Mouse (Mus musculus): ENCODE measurements around the gene Rnf2. TPM values are rescaled to one million over a fixed set of nuclear protein-coding genes. Genes with fewer than 3 reads are reported as not detected.
A peak's percentile ranks its signal among the peaks of the same experiment; 100 is the strongest.

The Rnf2 gene
- polyA plus RNA-seq, 1 experiment from 2014 or later, result 59.2 TPM

DNA sequence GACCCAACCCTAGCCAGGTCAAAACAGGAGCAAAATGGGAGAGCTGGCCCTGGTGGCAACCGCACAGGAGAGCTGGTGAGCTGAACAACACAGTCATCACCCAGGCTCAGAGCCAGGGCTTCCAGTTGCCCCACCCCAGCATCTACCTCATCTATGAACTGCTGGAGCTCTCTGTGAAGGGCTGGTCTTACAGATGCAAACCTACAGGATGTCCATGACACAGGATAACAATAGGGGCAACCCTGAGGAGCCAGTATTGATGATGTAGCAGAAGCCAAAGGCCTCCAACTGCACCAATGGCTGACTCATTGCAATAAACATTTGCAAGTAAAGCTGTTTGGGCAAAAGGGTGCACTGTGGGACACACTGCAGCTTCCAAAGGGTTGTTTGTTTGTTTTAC lies 15.0 kb upstream of the Rnf2 start:
- no peaks in the 10 kb centered on the region for H3K27me3 ChIP-seq (replicated peaks; ENCODE audit: control insufficient read depth, insufficient read depth, low read length)
- H3K9ac ChIP-seq (ENCODE audit: low read depth, low read length), result no peak overlapping the region
- no peak overlapping the region for H3K27ac ChIP-seq (ENCODE audit: low read length)
- H3K4me1 ChIP-seq (ENCODE audit: control insufficient read depth, insufficient read depth, low read length), result no peaks in the 10 kb centered on the region
- no peak for ATAC-seq
- H3K4me2 ChIP-seq (ENCODE audit: low read depth, low read length), result no peak overlapping the region
- H3K4me3 ChIP-seq (ENCODE audit: low read length), result no peak overlapping the region
- WGBS, result 83% methylated on average over 1 of the region's 1 CpGs
- no peaks in the 10 kb centered on the region for H3K9me3 ChIP-seq (ENCODE audit: control insufficient read depth, low read length)
- H3K36me3 ChIP-seq (ENCODE audit: control insufficient read depth, insufficient read depth, low read length), result no peaks in the 10 kb centered on the region

DNA sequence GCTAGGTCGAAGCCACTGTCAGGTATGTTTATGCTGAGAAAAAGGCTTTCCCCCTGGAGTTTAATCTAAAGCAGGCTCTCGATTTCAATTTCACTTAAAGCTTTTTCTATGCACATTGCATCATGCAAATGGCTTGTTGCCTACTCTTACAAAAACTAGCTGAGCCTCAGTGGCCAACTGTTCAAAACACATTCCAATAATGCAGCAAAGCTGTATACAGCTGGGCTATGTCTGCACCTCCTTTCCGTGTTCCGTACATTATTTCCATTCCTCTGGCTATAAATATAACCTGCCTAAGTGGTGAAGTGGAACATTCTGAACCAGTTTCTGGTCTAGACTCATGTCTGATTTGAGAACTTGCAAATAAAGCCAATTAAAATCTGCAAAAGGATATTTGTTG lies 13.4 kb upstream of the Rnf2 start:
- H3K4me3 ChIP-seq (ENCODE audit: low read length), result no peak overlapping the region
- 66% methylated on average over 4 of the region's 4 CpGs for WGBS
- ATAC-seq, result no peak
- no peak overlapping the region for H3K4me2 ChIP-seq (ENCODE audit: low read depth, low read length)
- H3K9me3 ChIP-seq (ENCODE audit: control insufficient read depth, low read length), result no peaks in the 10 kb centered on the region
- H3K4me1 ChIP-seq (ENCODE audit: control insufficient read depth, insufficient read depth, low read length), result no peaks in the 10 kb centered on the region
- no peak overlapping the region for H3K9ac ChIP-seq (ENCODE audit: low read depth, low read length)
- H3K36me3 ChIP-seq (ENCODE audit: control insufficient read depth, insufficient read depth, low read length), result no peaks in the 10 kb centered on the region
- H3K27me3 ChIP-seq (replicated peaks; ENCODE audit: control insufficient read depth, insufficient read depth, low read length), result no peaks in the 10 kb centered on the region
- no peak overlapping the region for H3K27ac ChIP-seq (ENCODE audit: low read length)

DNA sequence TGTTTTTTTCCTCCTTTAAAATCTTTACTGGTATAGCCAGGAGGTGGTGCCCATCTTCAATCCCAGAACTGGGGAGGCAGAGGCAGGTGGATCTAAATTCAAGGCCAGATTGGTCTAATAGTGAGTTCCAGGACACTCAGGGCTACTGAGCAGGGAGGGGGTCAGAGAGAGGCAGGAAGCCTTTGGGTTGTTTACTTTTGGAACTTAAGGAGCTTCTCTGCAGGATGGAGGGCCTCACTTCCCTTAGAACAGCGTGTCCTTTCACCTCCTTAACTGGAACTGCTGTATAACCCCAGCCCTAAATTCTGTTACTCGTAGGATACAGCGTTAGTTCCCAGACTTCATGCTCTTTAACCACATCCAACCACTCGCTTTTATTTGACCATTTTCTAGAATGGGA lies 10.1 kb upstream of the Rnf2 start:
- 39% methylated on average over 4 of the region's 4 CpGs for WGBS
- no peak overlapping the region for H3K27ac ChIP-seq (ENCODE audit: low read length)
- no peaks in the 10 kb centered on the region for H3K27me3 ChIP-seq (replicated peaks; ENCODE audit: control insufficient read depth, insufficient read depth, low read length)
- no peaks in the 10 kb centered on the region for H3K4me1 ChIP-seq (ENCODE audit: control insufficient read depth, insufficient read depth, low read length)
- H3K36me3 ChIP-seq (ENCODE audit: control insufficient read depth, insufficient read depth, low read length), result no peaks in the 10 kb centered on the region
- no peak for ATAC-seq
- H3K4me3 ChIP-seq (ENCODE audit: low read length), result no peak overlapping the region
- no peak overlapping the region for H3K4me2 ChIP-seq (ENCODE audit: low read depth, low read length)
- H3K9me3 ChIP-seq (ENCODE audit: control insufficient read depth, low read length), result no peaks in the 10 kb centered on the region
- no peak overlapping the region for H3K9ac ChIP-seq (ENCODE audit: low read depth, low read length)

DNA sequence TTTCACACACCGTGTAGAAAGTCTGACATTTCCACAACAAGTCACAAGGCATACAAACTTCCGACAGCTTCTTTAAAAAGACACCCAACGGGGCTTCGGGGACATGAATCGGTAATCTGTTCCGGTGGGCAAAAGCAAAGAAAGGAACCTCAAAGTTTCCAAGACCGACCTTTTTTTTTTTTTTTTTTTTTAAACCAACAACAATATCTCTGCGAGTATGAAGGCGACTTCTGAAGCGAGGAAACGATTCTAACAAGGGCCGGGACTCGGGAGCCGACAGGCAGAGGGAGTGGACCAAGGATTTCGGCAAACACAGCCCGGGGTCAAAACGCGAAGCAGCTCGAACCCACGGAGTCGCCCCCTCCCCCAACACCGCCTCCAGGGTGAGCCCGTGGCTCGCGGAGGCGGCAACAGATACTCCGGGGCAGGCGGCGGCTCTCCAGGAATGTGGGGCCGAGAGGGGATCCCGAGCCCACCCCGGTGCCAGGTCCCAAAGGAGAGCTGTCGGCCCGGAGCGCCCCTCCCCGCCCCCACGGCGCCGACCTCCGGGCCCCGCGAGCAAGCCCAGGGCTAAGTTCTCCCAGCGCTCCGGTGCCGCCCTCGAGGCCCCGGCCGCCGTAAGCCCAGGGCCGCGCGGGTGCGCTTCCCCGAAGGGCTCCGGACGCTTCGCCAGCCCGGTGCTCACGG lies 797 bp downstream of the Rnf2 start:
- WGBS, result under 1% methylated on average over 57 of the region's 59 CpGs
- peak overlapping the region; percentile 99 for H3K9ac ChIP-seq (ENCODE audit: low read depth, low read length)
- H3K9me3 ChIP-seq (ENCODE audit: control insufficient read depth, low read length), result no peaks in the 10 kb centered on the region
- no peaks in the 10 kb centered on the region for H3K36me3 ChIP-seq (ENCODE audit: control insufficient read depth, insufficient read depth, low read length)
- peak overlapping the region; percentile 98 for H3K27ac ChIP-seq (ENCODE audit: low read length)
- H3K27me3 ChIP-seq (replicated peaks; ENCODE audit: control insufficient read depth, insufficient read depth, low read length), result no peaks in the 10 kb centered on the region
- H3K4me1 ChIP-seq (ENCODE audit: control insufficient read depth, insufficient read depth, low read length), result peaks cover 13% of the 10 kb centered on the region
- H3K4me2 ChIP-seq (ENCODE audit: low read depth, low read length), result peak overlapping the region; percentile 32
- peak overlapping the region; percentile 91 for H3K4me3 ChIP-seq (ENCODE audit: low read length)
- ATAC-seq, result peak; percentile 52

DNA sequence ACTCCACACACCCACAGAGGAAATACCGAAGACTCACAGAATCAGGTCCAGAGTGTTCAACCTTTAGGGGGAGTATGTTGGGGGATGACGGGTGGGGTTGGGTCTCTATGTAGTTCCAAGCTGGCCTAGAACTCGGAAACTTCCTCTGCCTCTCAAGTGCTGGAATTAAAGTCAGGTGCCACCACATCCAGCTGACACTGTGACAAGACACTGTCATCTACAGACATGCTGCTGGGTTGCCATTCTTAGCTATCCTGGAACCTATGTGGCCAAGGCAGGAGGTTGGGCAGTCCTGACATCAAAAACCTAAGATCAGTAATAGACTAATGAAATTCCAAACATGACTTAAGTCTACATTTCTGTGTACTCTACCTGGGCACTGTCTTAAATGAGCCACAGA lies 2.4 kb downstream of the Rnf2 start:
- Histone ChIP-seq H3K9me3 (ENCODE audit: control insufficient read depth, low read length) (no peaks in the 10 kb centered on the region), H3K4me2 (ENCODE audit: low read depth, low read length) (no peak overlapping the region), H3K36me3 (ENCODE audit: control insufficient read depth, insufficient read depth, low read length) (no peaks in the 10 kb centered on the region), H3K27me3 (replicated peaks; ENCODE audit: control insufficient read depth, insufficient read depth, low read length) (no peaks in the 10 kb centered on the region), H3K9ac (ENCODE audit: low read depth, low read length) (no peak overlapping the region), H3K4me3 (ENCODE audit: low read length) (no peak overlapping the region), H3K4me1 (ENCODE audit: control insufficient read depth, insufficient read depth, low read length) (peaks cover 17% of the 10 kb centered on the region), H3K27ac (ENCODE audit: low read length) (no peak overlapping the region)
- ATAC-seq, result no peak
- 83% methylated on average over 3 of the region's 3 CpGs for WGBS

DNA sequence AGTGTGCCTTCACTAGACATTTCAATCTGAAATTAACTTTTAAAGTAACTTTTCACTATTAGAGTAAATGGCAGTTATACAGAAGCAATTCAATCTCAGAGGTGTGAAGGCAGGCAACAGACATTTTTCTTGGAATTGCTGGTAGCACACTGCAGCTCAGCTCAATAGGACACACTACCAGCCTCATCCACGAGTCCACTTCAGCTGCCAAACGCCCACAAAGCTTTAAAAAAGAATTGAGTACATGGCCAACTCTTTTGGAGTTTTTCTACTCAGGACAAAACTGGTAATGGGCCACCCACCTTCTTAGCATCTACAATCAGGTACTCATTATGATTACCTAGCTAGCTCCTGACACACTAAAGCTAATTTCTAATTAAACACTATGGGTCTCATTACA lies 2.8 kb downstream of the Rnf2 start:
- ATAC-seq, result no peak
- Histone ChIP-seq H3K9ac (ENCODE audit: low read depth, low read length) (no peak overlapping the region), H3K4me1 (ENCODE audit: control insufficient read depth, insufficient read depth, low read length) (peaks cover 17% of the 10 kb centered on the region), H3K4me2 (ENCODE audit: low read depth, low read length) (no peak overlapping the region), H3K9me3 (ENCODE audit: control insufficient read depth, low read length) (no peaks in the 10 kb centered on the region), H3K27me3 (replicated peaks; ENCODE audit: control insufficient read depth, insufficient read depth, low read length) (no peaks in the 10 kb centered on the region), H3K4me3 (ENCODE audit: low read length) (no peak overlapping the region), H3K36me3 (ENCODE audit: control insufficient read depth, insufficient read depth, low read length) (no peaks in the 10 kb centered on the region), H3K27ac (ENCODE audit: low read length) (no peak overlapping the region)
- 84% methylated on average over 2 of the region's 2 CpGs for WGBS

DNA sequence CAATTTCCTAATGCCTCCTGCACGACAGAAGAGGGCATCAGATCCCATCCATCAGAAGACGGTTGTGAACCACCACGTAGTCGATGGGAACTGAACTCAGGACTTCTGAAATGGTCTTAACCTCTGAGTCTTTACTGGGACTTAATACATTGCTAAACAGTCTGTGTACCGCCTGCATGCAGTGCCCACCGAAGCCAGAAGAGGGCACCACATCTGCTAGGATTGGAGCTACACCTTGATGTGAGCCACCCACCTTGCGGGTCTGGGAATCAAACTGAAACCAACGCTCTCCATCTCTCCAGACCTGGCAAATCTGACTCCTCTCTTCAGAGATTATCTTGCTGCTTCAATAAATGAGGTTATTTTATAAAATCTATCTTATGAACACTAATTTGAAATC lies 3.7 kb downstream of the Rnf2 start:
- Histone ChIP-seq H3K4me1 (ENCODE audit: control insufficient read depth, insufficient read depth, low read length) (peaks cover 17% of the 10 kb centered on the region), H3K36me3 (ENCODE audit: control insufficient read depth, insufficient read depth, low read length) (no peaks in the 10 kb centered on the region), H3K27me3 (replicated peaks; ENCODE audit: control insufficient read depth, insufficient read depth, low read length) (no peaks in the 10 kb centered on the region), H3K4me2 (ENCODE audit: low read depth, low read length) (no peak overlapping the region), H3K9me3 (ENCODE audit: control insufficient read depth, low read length) (no peaks in the 10 kb centered on the region), H3K9ac (ENCODE audit: low read depth, low read length) (no peak overlapping the region), H3K27ac (ENCODE audit: low read length) (no peak overlapping the region), H3K4me3 (ENCODE audit: low read length) (no peak overlapping the region)
- ATAC-seq, result no peak
- 86% methylated on average over 8 of the region's 8 CpGs for WGBS

DNA sequence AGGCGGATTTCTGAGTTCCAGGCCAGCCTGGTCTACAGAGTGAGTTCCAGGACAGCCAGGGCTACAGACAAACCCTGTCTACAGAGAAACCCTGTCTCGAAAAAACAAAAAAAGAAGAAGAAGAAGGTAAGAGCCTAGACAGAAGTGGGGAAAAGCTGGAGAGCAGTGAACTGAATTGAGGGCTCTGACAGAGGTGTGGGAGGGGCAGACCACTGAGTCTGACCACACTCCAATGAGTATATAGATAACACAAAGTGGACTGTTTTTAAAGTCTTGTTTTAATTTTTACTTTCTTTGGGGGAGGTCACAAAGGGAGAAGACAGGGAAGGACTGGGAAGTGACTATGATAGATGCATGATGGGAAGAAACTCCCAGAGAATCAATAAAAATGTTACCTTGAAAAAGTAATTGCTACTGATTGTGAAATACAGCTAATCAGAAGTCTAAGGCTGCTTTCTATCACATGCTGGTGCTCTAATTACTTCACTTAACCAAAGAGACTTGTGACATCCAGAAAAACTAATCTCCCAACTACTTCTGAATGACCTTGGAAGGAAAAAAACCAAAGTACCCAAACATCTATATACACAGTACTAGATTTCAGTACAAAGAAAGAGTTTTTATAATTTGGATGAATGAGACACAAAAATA lies 5.0 kb downstream of the Rnf2 start:
- Histone ChIP-seq H3K27me3 (replicated peaks; ENCODE audit: control insufficient read depth, insufficient read depth, low read length) (no peaks in the 10 kb centered on the region), H3K36me3 (ENCODE audit: control insufficient read depth, insufficient read depth, low read length) (no peaks in the 10 kb centered on the region), H3K27ac (ENCODE audit: low read length) (peak overlapping the region; percentile 51), H3K9ac (ENCODE audit: low read depth, low read length) (no peak overlapping the region), H3K9me3 (ENCODE audit: control insufficient read depth, low read length) (no peaks in the 10 kb centered on the region), H3K4me3 (ENCODE audit: low read length) (no peak overlapping the region), H3K4me2 (ENCODE audit: low read depth, low read length) (no peak overlapping the region), H3K4me1 (ENCODE audit: control insufficient read depth, insufficient read depth, low read length) (peaks cover 18% of the 10 kb centered on the region)
- WGBS, result 91% methylated on average over 2 of the region's 2 CpGs
- ATAC-seq, result 0 out of 2 replicates have a peak, but pooled peaks have one; percentile 7

DNA sequence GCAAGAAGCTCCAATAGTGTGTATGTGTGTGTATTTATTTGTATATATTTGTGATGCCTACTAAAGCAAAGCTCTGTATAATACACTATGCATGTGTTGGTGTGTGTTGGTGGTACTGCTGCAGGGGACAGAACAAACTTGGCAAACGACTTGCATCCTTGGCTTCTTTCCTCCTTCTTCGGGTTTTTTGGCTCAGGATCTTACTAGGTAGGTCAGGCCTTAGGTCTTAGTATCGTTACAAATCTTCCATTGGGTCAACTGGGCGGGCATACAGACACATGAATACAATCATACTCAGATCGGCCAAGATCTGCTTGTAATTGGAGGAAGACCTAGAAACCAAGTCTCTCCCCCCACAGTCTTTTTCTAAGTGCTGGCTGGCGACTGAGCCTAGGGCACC lies 6.0 kb downstream of the Rnf2 start:
- Histone ChIP-seq H3K36me3 (ENCODE audit: control insufficient read depth, insufficient read depth, low read length) (no peaks in the 10 kb centered on the region), H3K9ac (ENCODE audit: low read depth, low read length) (no peak overlapping the region), H3K4me2 (ENCODE audit: low read depth, low read length) (no peak overlapping the region), H3K4me1 (ENCODE audit: control insufficient read depth, insufficient read depth, low read length) (peaks cover 21% of the 10 kb centered on the region), H3K27ac (ENCODE audit: low read length) (no peak overlapping the region), H3K9me3 (ENCODE audit: control insufficient read depth, low read length) (no peaks in the 10 kb centered on the region), H3K4me3 (ENCODE audit: low read length) (no peak overlapping the region), H3K27me3 (replicated peaks; ENCODE audit: control insufficient read depth, insufficient read depth, low read length) (no peaks in the 10 kb centered on the region)
- no peak for ATAC-seq
- WGBS, result 68% methylated on average over 6 of the region's 6 CpGs

DNA sequence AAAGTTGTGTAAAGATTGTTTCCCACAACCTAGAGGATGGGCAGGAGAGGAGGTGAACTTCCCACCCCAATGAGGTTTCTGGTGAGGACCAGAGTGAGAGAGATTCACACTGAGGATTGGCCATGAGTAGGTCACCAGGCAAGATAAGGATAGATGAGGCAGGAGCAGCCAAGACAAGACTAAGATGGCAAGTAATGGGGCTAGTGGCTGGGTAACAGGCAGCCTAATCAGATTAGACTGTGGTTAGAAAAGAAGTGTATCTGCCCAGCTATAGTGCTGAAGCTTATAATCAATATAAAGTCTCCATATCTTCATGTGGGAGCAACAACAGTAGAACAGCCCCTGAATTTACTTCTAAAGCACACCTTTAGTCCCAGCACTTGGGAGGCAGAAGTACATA lies 6.9 kb downstream of the Rnf2 start:
- H3K9me3 ChIP-seq (ENCODE audit: control insufficient read depth, low read length), result no peaks in the 10 kb centered on the region
- H3K36me3 ChIP-seq (ENCODE audit: control insufficient read depth, insufficient read depth, low read length), result no peaks in the 10 kb centered on the region
- no peaks in the 10 kb centered on the region for H3K27me3 ChIP-seq (replicated peaks; ENCODE audit: control insufficient read depth, insufficient read depth, low read length)
- H3K4me1 ChIP-seq (ENCODE audit: control insufficient read depth, insufficient read depth, low read length), result peaks cover 19% of the 10 kb centered on the region
- no peak overlapping the region for H3K4me2 ChIP-seq (ENCODE audit: low read depth, low read length)
- no peak overlapping the region for H3K9ac ChIP-seq (ENCODE audit: low read depth, low read length)
- no peak overlapping the region for H3K4me3 ChIP-seq (ENCODE audit: low read length)
- no peak for ATAC-seq
- H3K27ac ChIP-seq (ENCODE audit: low read length), result no peak overlapping the region
